Mouse (Mus musculus) C2C12 (cell line): ENCODE results near the gene Flad1. TPM values are rescaled to one million over a fixed set of nuclear protein-coding genes. Genes with fewer than 3 reads are reported as not detected.

ENCODE experiments used
- H3K27me3 ChIP-seq: one replicate; pipeline ENCODE4 v1.6.1; 2011; ENCODE audit not compliant: control insufficient read depth, insufficient read depth, insufficient read length
- H3K36me3 ChIP-seq: one replicate; pipeline ENCODE4 v1.6.1; 2011; ENCODE audit not compliant: control insufficient read depth, insufficient read depth
- H3K4me3 ChIP-seq: one replicate; pipeline ENCODE4 v1.5.1; 2011; ENCODE audit warnings: mild to moderate bottlenecking, control low read depth; ENCODE audit not compliant: poor library complexity, insufficient read depth, severe bottlenecking
- H3K79me2 ChIP-seq: one replicate; pipeline ENCODE4 v1.6.1; 2011; ENCODE audit not compliant: control insufficient read depth, insufficient read depth
- H3K79me3 ChIP-seq: one replicate; pipeline ENCODE4 v1.6.1; 2011; ENCODE audit warnings: low read depth, control low read depth
- H3ac ChIP-seq: one replicate; pipeline ENCODE3; 2011; ENCODE audit warnings: low read depth; ENCODE audit not compliant: control insufficient read depth, insufficient read length
- CEBPB ChIP-seq: IDR thresholded peaks from one replicate; pipeline ENCODE4 v1.6.1; 2011; ENCODE audit warnings: low read depth, mild to moderate bottlenecking, control low read depth, moderate library complexity
- CTCF ChIP-seq: IDR thresholded peaks from one replicate; pipeline ENCODE4 v1.5.1; 2011; ENCODE audit not compliant: control insufficient read depth, insufficient read depth, insufficient read length
- FOSL1 ChIP-seq: IDR thresholded peaks from one replicate; pipeline ENCODE4 v1.8.0; 2011; ENCODE audit warnings: mild to moderate bottlenecking, low read length; ENCODE audit not compliant: poor library complexity, insufficient read depth, severe bottlenecking
- MAX ChIP-seq: IDR thresholded peaks from one replicate; pipeline ENCODE4 v1.6.1; 2011; ENCODE audit warnings: mild to moderate bottlenecking, control low read depth
- MYOD1 ChIP-seq: IDR thresholded peaks from one replicate; pipeline ENCODE4 v1.6.1; 2011; ENCODE audit warnings: low read depth; ENCODE audit not compliant: control insufficient read depth, insufficient read length
- MYOG ChIP-seq: IDR thresholded peaks from one replicate; pipeline ENCODE4 v1.6.1; 2011; ENCODE audit not compliant: control insufficient read depth, insufficient read length; ENCODE audit errors: extremely low read depth
- USF1 ChIP-seq: IDR thresholded peaks from one replicate; pipeline ENCODE4 v1.6.1; 2011; ENCODE audit warnings: low read depth, mild to moderate bottlenecking, control low read depth, moderate library complexity
- polyA plus RNA-seq: library from polyadenylated mRNA; unstranded; fragments of >200 nt; fragmentation: generic; extraction: Trizol; gene quantifications from one replicate; pipeline ENCODE4 v1.2.1, GENCODE M21; 2012; ENCODE audit warnings: missing spikeins

Flad1 gene
- polyA plus RNA-seq, 1 experiment: 11.0 TPM

GRCm38 (mm10) chr3:89382033-89382882 lies 29.4 kb downstream of the Flad1 start:
- peaks cover 24% of the 10 kb centered on the region for H3K79me2 ChIP-seq
- H3K27me3 ChIP-seq: no peaks in the 10 kb centered on the region
- no peak overlapping the region for H3K4me3 ChIP-seq
- H3ac ChIP-seq: no peak overlapping the region
- peaks cover 2% of the 10 kb centered on the region for H3K79me3 ChIP-seq
- peaks cover 15% of the 10 kb centered on the region for H3K36me3 ChIP-seq
- TF ChIP-seq CTCF (no peak), MYOG (no peak), CEBPB (no peak), FOSL1 (no peak), MYOD1 (no peak)

- TF ChIP-seq MAX (no peak), CTCF (no peak), MYOD1 (no peak), FOSL1 (no peak), MYOG (no peak), USF1 (no peak), CEBPB (no peak)
Measured at GRCm38 (mm10) chr3:89381233-89381632, 30.4 kb downstream of the Flad1 start.

GRCm38 (mm10) chr3:89380711-89381110 lies 31.0 kb downstream of the Flad1 start:
- peaks cover 2% of the 10 kb centered on the region for H3K79me3 ChIP-seq
- peaks cover 20% of the 10 kb centered on the region for H3K79me2 ChIP-seq
- H3K36me3 ChIP-seq: peaks cover 15% of the 10 kb centered on the region
- no peaks in the 10 kb centered on the region for H3K27me3 ChIP-seq
- no peak overlapping the region for H3K4me3 ChIP-seq
- no peak overlapping the region for H3ac ChIP-seq
- TF ChIP-seq CEBPB (no peak), USF1 (no peak)

More at GRCm38 (mm10) chr3:89381233-89381632, 30.4 kb downstream of the Flad1 start:
- no peak overlapping the region for H3ac ChIP-seq
- no peak overlapping the region for H3K4me3 ChIP-seq
- H3K79me2 ChIP-seq: peaks cover 20% of the 10 kb centered on the region
- H3K36me3 ChIP-seq: peaks cover 15% of the 10 kb centered on the region
- H3K79me3 ChIP-seq: peaks cover 2% of the 10 kb centered on the region
- no peaks in the 10 kb centered on the region for H3K27me3 ChIP-seq

- Histone ChIP-seq H3K79me3 (peaks cover 2% of the 10 kb centered on the region), H3K4me3 (no peak overlapping the region), H3K27me3 (no peaks in the 10 kb centered on the region), H3K36me3 (peaks cover 15% of the 10 kb centered on the region), H3ac (no peak overlapping the region), H3K79me2 (peaks cover 20% of the 10 kb centered on the region)
- TF ChIP-seq CEBPB (no peak), MYOG (no peak), MYOD1 (no peak), CTCF (no peak), MAX (no peak)
Measured at GRCm38 (mm10) chr3:89380291-89380690, 31.4 kb downstream of the Flad1 start.

GRCm38 (mm10) chr3:89379388-89380131 lies 32.1 kb downstream of the Flad1 start:
- H3K36me3 ChIP-seq: peaks cover 15% of the 10 kb centered on the region
- H3K4me3 ChIP-seq: no peak overlapping the region
- H3K79me2 ChIP-seq: peaks cover 18% of the 10 kb centered on the region
- peaks cover 2% of the 10 kb centered on the region for H3K79me3 ChIP-seq
- TF ChIP-seq MYOD1 (no peak), MYOG (no peak), CTCF (no peak), FOSL1 (no peak), USF1 (no peak), CEBPB (no peak), MAX (no peak)
- H3ac ChIP-seq: no peak overlapping the region
- no peaks in the 10 kb centered on the region for H3K27me3 ChIP-seq
